Mouse (Mus musculus) heart, postnatal 0 days (tissue): ENCODE data around the gene Dusp22.

Experiments
- CTCF ChIP-seq: IDR thresholded peaks from 2 replicates; pipeline ENCODE4 v1.5.1; 2016; ENCODE audit warnings: antibody characterized with exemption, control low read depth, low read depth
- EP300 ChIP-seq: IDR thresholded peaks from 2 replicates; pipeline ENCODE4 v1.6.1; 2016; ENCODE audit warnings: antibody characterized with exemption, low read depth

DNA sequence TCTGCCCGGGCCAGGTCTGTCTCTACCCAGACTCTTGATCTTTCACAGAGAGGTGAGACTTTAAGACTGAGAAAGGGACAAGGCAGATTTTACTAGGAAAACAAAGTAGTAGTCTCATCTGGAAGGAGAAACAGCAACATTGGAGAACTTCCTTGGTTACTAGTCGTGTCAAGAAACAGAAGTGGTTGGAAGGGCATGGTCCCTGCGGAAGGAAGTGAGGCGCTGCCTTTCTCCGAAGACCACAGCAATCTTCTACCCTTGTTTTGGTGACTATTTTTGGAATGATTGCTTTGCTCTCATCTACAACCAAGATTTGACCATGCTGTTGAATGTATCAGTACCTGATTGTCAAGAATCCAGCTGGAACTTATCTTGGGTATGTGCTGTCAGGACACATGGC, 38.1 kb downstream of the Dusp22 start:
- TF ChIP-seq CTCF (no peak), EP300 (no peak)
